Mouse (Mus musculus) monocyte, adult 5-6 weeks (primary cell): ENCODE results near the gene Cntn5. TPM values are rescaled to one million over a fixed set of nuclear protein-coding genes. Genes with fewer than 3 reads are reported as not detected.

Experiments
- ATAC-seq: fragments of 153-309, 156-312 bp; replicated peaks from 2 replicates; pipeline ENCODE4 v1.8.0; 2017; ENCODE audit warnings: mild to moderate bottlenecking; ENCODE audit not compliant: low TSS enrichment, insufficient number of reproducible peaks, severe bottlenecking, poor library complexity, low FRiP score
- total RNA-seq: library from RNA; stranded (forward); fragments of 200-1000, 200-491, 200-594 nt; gene quantifications from 3 replicates; pipeline ENCODE4 v1.2.3, GENCODE M21; 2017

Cntn5 gene
- total RNA-seq, 1 experiment from 2014 or later, result not detected

GRCm38 (mm10) chr9:9653463-9653862 lies 1251.1 kb downstream of the Cntn5 start:
- ATAC-seq, result no peak

- ATAC-seq, result no peak
Measured at GRCm38 (mm10) chr9:9647361-9647760, 1257.2 kb downstream of the Cntn5 start.

- no peak for ATAC-seq
Measured at GRCm38 (mm10) chr9:9646276-9646675, 1258.3 kb downstream of the Cntn5 start.
